Mouse (Mus musculus) CH12.LX (cell line): ENCODE measurements at regions not wholly inside any gene's neighbourhood (a gene's known extent, or its start where the extent isn't known, plus 50 kb on each side); places are given as distances from the start of the nearest gene placed in this dataset.

Experiments
- DNase-seq: peaks from one replicate; pipeline ENCODE4 v3.0.0-alpha.2; 2013; ENCODE audit errors: extremely low read depth
- H3K27ac ChIP-seq: 2 replicates; pipeline ENCODE4 v1.5.1; 2012; ENCODE audit warnings: low read depth, mild to moderate bottlenecking, control low read depth, moderate library complexity; ENCODE audit not compliant: insufficient read depth
- H3K27me3 ChIP-seq: replicated peaks from 2 replicates; pipeline ENCODE3; 2012; ENCODE audit warnings: inconsistent platforms
- H3K36me3 ChIP-seq, 2 experiments: replicated peaks in 1 of 2; 2 replicates each; pipeline versions ENCODE3 to v1.6.1; 2012; ENCODE audit warnings: inconsistent platforms in 1 of 2, low read length in 1 of 2, mild to moderate bottlenecking in 1 of 2, mixed read lengths in 1 of 2, moderate library complexity in 1 of 2; ENCODE audit not compliant: control insufficient read depth in 1 of 2, insufficient read depth in 1 of 2
- H3K4me1 ChIP-seq, 2 experiments: 2 replicates each; pipeline ENCODE4 v1.6.1; 2012; ENCODE audit warnings: inconsistent platforms in 1 of 2, moderate library complexity in 1 of 2; ENCODE audit not compliant: insufficient read depth in 2 of 2, control insufficient read depth in 1 of 2
- H3K4me2 ChIP-seq: 2 replicates; pipeline ENCODE4 v1.6.1; 2012; ENCODE audit warnings: low read depth, mild to moderate bottlenecking, control low read depth; ENCODE audit not compliant: poor library complexity, insufficient read depth, severe bottlenecking
- H3K4me3 ChIP-seq, 3 experiments: fragments of 150-350 bp in 1 of 3; sonication (generic) in 1 of 3; replicated peaks in 1 of 3; 2 replicates each; pipeline versions ENCODE3 to v1.5.1; 2011 to 2012; ENCODE audit warnings: low read depth in 2 of 3, low read length in 2 of 3, mild to moderate bottlenecking in 2 of 3, moderate library complexity in 2 of 3, control low read depth in 1 of 3, improper control_type of control experiment in 1 of 3, inconsistent platforms in 1 of 3, mixed read lengths in 1 of 3; ENCODE audit not compliant: poor library complexity in 1 of 3
- H3K79me2 ChIP-seq: replicated peaks from 2 replicates; pipeline ENCODE4 v1.6.1; 2012; ENCODE audit warnings: mild to moderate bottlenecking, moderate library complexity; ENCODE audit not compliant: control insufficient read depth, poor library complexity, insufficient read depth, severe bottlenecking; ENCODE audit errors: extremely low read depth
- H3K9ac ChIP-seq: 2 replicates; pipeline ENCODE4 v1.6.1; 2012; ENCODE audit warnings: low read depth, mild to moderate bottlenecking, control low read depth, moderate library complexity; ENCODE audit not compliant: insufficient read depth
- H3K9me3 ChIP-seq: replicated peaks from 2 replicates; pipeline ENCODE3; 2012; ENCODE audit warnings: low read length, inconsistent platforms, mixed read lengths
- BHLHE40 ChIP-seq: IDR thresholded peaks from 2 replicates; pipeline ENCODE4 v1.6.1; 2011; ENCODE audit warnings: mild to moderate bottlenecking, low read depth, low read length, improper control_type of control experiment
- CTCF ChIP-seq, 2 experiments: IDR thresholded peaks in 1 of 2; conservative IDR thresholded peaks in 1 of 2; 2 replicates each; pipeline ENCODE4 v1.5.1; 2011 to 2012; ENCODE audit warnings: low read depth in 2 of 2, low read length in 2 of 2, improper control_type of control experiment in 1 of 2, inconsistent platforms in 1 of 2, mild to moderate bottlenecking in 1 of 2, moderate library complexity in 1 of 2
- E2F4 ChIP-seq: IDR thresholded peaks from 2 replicates; pipeline ENCODE4 v1.6.1; 2011; ENCODE audit warnings: low read depth, low read length, improper control_type of control experiment; ENCODE audit not compliant: insufficient replicate concordance
- ELF1 ChIP-seq: IDR thresholded peaks from 2 replicates; pipeline ENCODE4 v1.6.1; 2014; ENCODE audit warnings: low read depth, mild to moderate bottlenecking, inconsistent platforms, low read length, improper control_type of control experiment
- EP300 ChIP-seq: IDR thresholded peaks from 2 replicates; pipeline ENCODE4 v1.6.1; 2011; ENCODE audit warnings: low read length, improper control_type of control experiment
- ETS1 ChIP-seq: conservative IDR thresholded peaks from 2 replicates; pipeline ENCODE4 v1.6.1; 2012; ENCODE audit warnings: low read depth, mild to moderate bottlenecking, inconsistent platforms, low read length, improper control_type of control experiment, moderate library complexity
- IRF4 ChIP-seq: IDR thresholded peaks from 2 replicates; pipeline ENCODE4 v1.6.1; 2014; ENCODE audit warnings: low read depth, mild to moderate bottlenecking, inconsistent platforms, low read length, improper control_type of control experiment
- JUN ChIP-seq: IDR thresholded peaks from 2 replicates; pipeline ENCODE4 v1.6.1; 2011; ENCODE audit warnings: low read depth, mild to moderate bottlenecking, low read length, improper control_type of control experiment, moderate library complexity; ENCODE audit not compliant: insufficient read depth
- JUND ChIP-seq: conservative IDR thresholded peaks from 2 replicates; pipeline ENCODE4 v1.6.1; 2011; ENCODE audit warnings: low read depth, low read length, improper control_type of control experiment
- KAT2A ChIP-seq: IDR thresholded peaks from 2 replicates; pipeline ENCODE4 v1.6.1; 2012; ENCODE audit warnings: low read length, improper control_type of control experiment, inconsistent platforms; ENCODE audit not compliant: insufficient replicate concordance
- MAX ChIP-seq: IDR thresholded peaks from 2 replicates; pipeline ENCODE4 v1.6.1; 2011; ENCODE audit warnings: low read length, improper control_type of control experiment
- MEF2A ChIP-seq: IDR thresholded peaks from 2 replicates; pipeline ENCODE4 v1.6.1; 2014; ENCODE audit warnings: low read depth, mild to moderate bottlenecking, inconsistent platforms, low read length, improper control_type of control experiment, borderline replicate concordance
- MXI1 ChIP-seq: IDR thresholded peaks from 2 replicates; pipeline ENCODE4 v1.6.1; 2011; ENCODE audit warnings: mild to moderate bottlenecking, low read depth, low read length, improper control_type of control experiment
- MYC ChIP-seq: IDR thresholded peaks from 2 replicates; pipeline ENCODE4 v1.6.1; 2011; ENCODE audit warnings: low read depth, mild to moderate bottlenecking, improper control_type of control experiment, low read length
- NELFE ChIP-seq: IDR thresholded peaks from 2 replicates; pipeline ENCODE4 v1.6.1; 2011; ENCODE audit warnings: low read depth, low read length, improper control_type of control experiment
- NRF1 ChIP-seq: IDR thresholded peaks from 2 replicates; pipeline ENCODE4 v1.6.1; 2014; ENCODE audit warnings: low read depth, mild to moderate bottlenecking, inconsistent platforms, low read length, improper control_type of control experiment, moderate library complexity
- POLR2AphosphoS2 ChIP-seq: IDR thresholded peaks from 2 replicates; pipeline ENCODE4 v1.6.1; 2011; ENCODE audit warnings: low read depth, low read length, improper control_type of control experiment
- RAD21 ChIP-seq: IDR thresholded peaks from 2 replicates; pipeline ENCODE4 v1.6.1; 2011; ENCODE audit warnings: low read depth, mild to moderate bottlenecking, low read length, improper control_type of control experiment, moderate library complexity
- RCOR1 ChIP-seq: conservative IDR thresholded peaks from 2 replicates; pipeline ENCODE4 v1.6.1; 2012; ENCODE audit warnings: low read depth, mild to moderate bottlenecking, inconsistent platforms, low read length, improper control_type of control experiment
- SIN3A ChIP-seq: IDR thresholded peaks from 2 replicates; pipeline ENCODE4 v1.6.1; 2012; ENCODE audit warnings: low read length, improper control_type of control experiment, inconsistent platforms
- TBP ChIP-seq: conservative IDR thresholded peaks from 2 replicates; pipeline ENCODE4 v1.6.1; 2011; ENCODE audit warnings: low read depth, low read length, improper control_type of control experiment
- TCF12 ChIP-seq: IDR thresholded peaks from 2 replicates; pipeline ENCODE4 v1.6.1; 2014; ENCODE audit warnings: low read depth, mild to moderate bottlenecking, inconsistent platforms, low read length, improper control_type of control experiment
- UBTF ChIP-seq: IDR thresholded peaks from 2 replicates; pipeline ENCODE4 v1.6.1; 2012; ENCODE audit warnings: low read depth, mild to moderate bottlenecking, inconsistent platforms, low read length, improper control_type of control experiment, moderate library complexity
- USF1 ChIP-seq: IDR thresholded peaks from 2 replicates; pipeline ENCODE4 v1.6.1; 2014; ENCODE audit warnings: low read depth, mild to moderate bottlenecking, inconsistent platforms, low read length, improper control_type of control experiment
- ZKSCAN1 ChIP-seq: IDR thresholded peaks from 2 replicates; pipeline ENCODE4 v1.6.1; 2012; ENCODE audit warnings: low read depth, inconsistent platforms, low read length, improper control_type of control experiment, borderline replicate concordance
- ZNF384 ChIP-seq: IDR thresholded peaks from 2 replicates; pipeline ENCODE4 v1.6.1; 2012; ENCODE audit warnings: low read depth, low read length, improper control_type of control experiment, inconsistent platforms
- dilution Hi-C: fragments of 300-500 bp; cut with MboI; formaldehyde crosslinking; loops from 2 replicates; pipeline ENCODE4 v1.14.3; 2020; ENCODE audit warnings: low sequenced_read_pairs; ENCODE audit not compliant: extremely low pct_unique_long_range_greater_than_20kb, extremely low pct_ligation_motif_present
- in situ Hi-C: fragments of 300-500 bp; cut with MboI; formaldehyde crosslinking; loops from 3 replicates; pipeline ENCODE4 v1.14.3; 2019; ENCODE audit warnings: low sequenced_read_pairs, low pct_ligation_motif_present, low pct_unique_long_range_greater_than_20kb, mixed read lengths

- no peak overlapping the region for H3K27ac ChIP-seq
- H3K4me2 ChIP-seq, result no peak overlapping the region
- in situ Hi-C loops (no loop called here), dilution Hi-C loops (no loop called here)
- DNase-seq, result no peak
- H3K79me2 ChIP-seq, result no peaks in the 10 kb centered on the region
- H3K4me1 ChIP-seq, result no peaks in the 10 kb centered on the region
- H3K9me3 ChIP-seq, result no peaks in the 10 kb centered on the region
- H3K27me3 ChIP-seq, result no peaks in the 10 kb centered on the region
- H3K4me3 ChIP-seq, result no peak overlapping the region
- no peak overlapping the region for H3K9ac ChIP-seq
- TF ChIP-seq E2F4 (no peak), USF1 (no peak), BHLHE40 (no peak), KAT2A (no peak), ETS1 (no peak)
- TF ChIP-seq, all 38 proteins: peak for 0
- H3K36me3 ChIP-seq, result no peaks in the 10 kb centered on the region
Observed at GRCm38 (mm10) chr10:16706976-16707375, 1016.0 kb upstream of the Cited2 start.

GRCm38 (mm10) chr10:16713143-16713542 lies 1009.9 kb upstream of the Cited2 start:
- no peak overlapping the region for H3K9ac ChIP-seq
- H3K4me3 ChIP-seq, result no peak overlapping the region
- H3K9me3 ChIP-seq, result no peaks in the 10 kb centered on the region
- in situ Hi-C loops, result no loop called here
- no peak overlapping the region for H3K27ac ChIP-seq
- H3K27me3 ChIP-seq, result no peaks in the 10 kb centered on the region
- no peaks in the 10 kb centered on the region for H3K36me3 ChIP-seq
- no peak overlapping the region for H3K4me2 ChIP-seq
- no peak for TF ChIP-seq ELF1
- dilution Hi-C loops, result no loop called here
- H3K79me2 ChIP-seq, result no peaks in the 10 kb centered on the region
- H3K4me1 ChIP-seq, result 0 out of 4 replicates have a peak, but pooled peaks cover 0 to 3% of the 10 kb centered on the region in 2 experiments
- DNase-seq, result no peak

- DNase-seq, result peak; percentile 8
- Histone ChIP-seq H3K79me2 (no peaks in the 10 kb centered on the region), H3K27me3 (no peaks in the 10 kb centered on the region), H3K9me3 (no peaks in the 10 kb centered on the region), H3K4me3 (no peak overlapping the region), H3K27ac (no peak overlapping the region), H3K4me1 (0 out of 4 replicates have a peak, but pooled peaks cover 0 to 3% of the 10 kb centered on the region in 2 experiments), H3K4me2 (peak overlapping the region; percentile 44; the same call in 1 of the 2 replicates), H3K9ac (no peak overlapping the region), H3K36me3 (no peaks in the 10 kb centered on the region)
- TF ChIP-seq MAX, result peak; percentile 37; the same call in 1 of the 2 replicates
- TF ChIP-seq BHLHE40, result peak; percentile 40; the same call in 1 of the 2 replicates
- peak; percentile 41 for TF ChIP-seq EP300
- no peak for TF ChIP-seq CTCF (conservative IDR thresholded peaks at IDR 0.05 in 1 of 2, IDR thresholded peaks at IDR 0.05 in 1 of 2; ENCODE audit: low read depth in 2 of 2, low read length in 2 of 2)
- TF ChIP-seq TCF12, result 0 out of 2 replicates have a peak, but pooled peaks have one; percentile 23
- TF ChIP-seq NRF1, result no peak
- TF ChIP-seq MEF2A, result 0 out of 2 replicates have a peak, but pooled peaks have one; percentile 14
- TF ChIP-seq UBTF, result no peak
- TF ChIP-seq SIN3A, result no peak
- TF ChIP-seq RAD21, result no peak
- TF ChIP-seq JUND, result no peak
- TF ChIP-seq JUN, result no peak
- TF ChIP-seq NELFE, result no peak
- no peak for TF ChIP-seq RCOR1
- no peak for TF ChIP-seq TBP
- TF ChIP-seq ZNF384, result peak; percentile 22; the same call in 1 of the 2 replicates
- TF ChIP-seq ETS1, result peak; percentile 42
- no peak for TF ChIP-seq IRF4
- no peak for TF ChIP-seq POLR2AphosphoS2
- no peak for TF ChIP-seq ZKSCAN1
- no peak for TF ChIP-seq ELF1
- no peak for TF ChIP-seq MXI1
- no peak for TF ChIP-seq MYC
- in situ Hi-C loops, result no loop called here
- dilution Hi-C loops, result no loop called here
Observed at GRCm38 (mm10) chr10:16714065-16714464, 1009.0 kb upstream of the Cited2 start.
